Mouse (Mus musculus): ENCODE results near the gene Gng7. TPM values are rescaled to one million over a fixed set of nuclear protein-coding genes. Genes with fewer than 3 reads are reported as not detected.
A peak's percentile ranks its signal among the peaks of the same experiment; 100 is the strongest.

Gng7 gene
- polyA plus RNA-seq, 1 experiment from 2014 or later = 6.3 TPM

GRCm38 (mm10) chr10:81041458-81042175 lies 26.9 kb upstream of the Gng7 start:
- Histone ChIP-seq H3K27me3 (ENCODE audit: poor library complexity, severe bottlenecking) (no peaks in the 10 kb centered on the region), H3K4me3 (no peak overlapping the region), H3K9me3 (no peaks in the 10 kb centered on the region), H3K27ac (no peak overlapping the region), H3K4me1 (peaks cover 16% of the 10 kb centered on the region), H3K36me3 (replicated peaks) (peaks cover 43% of the 10 kb centered on the region)
- 36% methylated on average over 13 of the region's 13 CpGs for WGBS
- peak; percentile 75 for DNase-seq (ENCODE audit: extremely low spot score, low spot score)

GRCm38 (mm10) chr10:81036988-81037580 lies 22.3 kb upstream of the Gng7 start, which contains the start of gene Slc39a3:
Gene Slc39a3, minus strand, starts transcription at chr10:81037426.
- DNase-seq (ENCODE audit: extremely low spot score, low spot score) = peak; percentile 97
- H3K4me1 ChIP-seq = peaks cover 20% of the 10 kb centered on the region
- under 1% methylated on average over 35 of the region's 35 CpGs for WGBS
- peak within 1 kb of the TSS; percentile 76 for H3K4me3 ChIP-seq
- no peaks in the 10 kb centered on the region for H3K27me3 ChIP-seq (ENCODE audit: poor library complexity, severe bottlenecking)
- H3K27ac ChIP-seq = peak within 1 kb of the TSS; percentile 86
- peaks cover 16% of the 10 kb centered on the region; the same call in 1 of the 2 replicates for H3K36me3 ChIP-seq (replicated peaks)
- H3K9me3 ChIP-seq = no peaks in the 10 kb centered on the region

- no peak for DNase-seq (ENCODE audit: extremely low spot score, low spot score)
Observed at GRCm38 (mm10) chr10:81036251-81036650, 21.5 kb upstream of the Gng7 start.

GRCm38 (mm10) chr10:81033586-81033985 lies 18.8 kb upstream of the Gng7 start:
- no peak overlapping the region for H3K4me3 ChIP-seq
- WGBS = 85% methylated on average over 10 of the region's 10 CpGs
- H3K4me1 ChIP-seq = peaks cover 16% of the 10 kb centered on the region
- H3K9me3 ChIP-seq = no peaks in the 10 kb centered on the region
- DNase-seq (ENCODE audit: extremely low spot score, low spot score) = no peak
- no peak overlapping the region for H3K27ac ChIP-seq
- H3K27me3 ChIP-seq (ENCODE audit: poor library complexity, severe bottlenecking) = no peaks in the 10 kb centered on the region
- peaks cover 31% of the 10 kb centered on the region for H3K36me3 ChIP-seq (replicated peaks)

More at GRCm38 (mm10) chr10:81036251-81036650, 21.5 kb upstream of the Gng7 start:
- no peaks in the 10 kb centered on the region for H3K27me3 ChIP-seq (ENCODE audit: poor library complexity, severe bottlenecking)
- WGBS = 71% methylated on average over 7 of the region's 7 CpGs
- H3K4me1 ChIP-seq = peaks cover 17% of the 10 kb centered on the region
- no peak overlapping the region for H3K27ac ChIP-seq
- H3K4me3 ChIP-seq = no peak overlapping the region
- H3K9me3 ChIP-seq = no peaks in the 10 kb centered on the region
- peaks cover 20% of the 10 kb centered on the region for H3K36me3 ChIP-seq (replicated peaks)

- Histone ChIP-seq H3K27ac (no peak overlapping the region), H3K4me3 (no peak overlapping the region), H3K4me1 (peaks cover 12% of the 10 kb centered on the region), H3K27me3 (ENCODE audit: poor library complexity, severe bottlenecking) (peaks cover 22% of the 10 kb centered on the region), H3K36me3 (replicated peaks) (peaks cover 31% of the 10 kb centered on the region), H3K9me3 (no peaks in the 10 kb centered on the region)
- no peak for DNase-seq (ENCODE audit: extremely low spot score, low spot score)
- WGBS = 78% methylated on average over 10 of the region's 10 CpGs
Observed at GRCm38 (mm10) chr10:81029031-81029430, 14.3 kb upstream of the Gng7 start.

- Histone ChIP-seq H3K4me1 (peaks cover 12% of the 10 kb centered on the region), H3K9me3 (no peaks in the 10 kb centered on the region), H3K4me3 (no peak overlapping the region), H3K27ac (no peak overlapping the region), H3K27me3 (ENCODE audit: poor library complexity, severe bottlenecking) (peaks cover 28% of the 10 kb centered on the region), H3K36me3 (replicated peaks) (peaks cover 26% of the 10 kb centered on the region)
- no peak for DNase-seq (ENCODE audit: extremely low spot score, low spot score)
Observed at GRCm38 (mm10) chr10:81028219-81028618, 13.5 kb upstream of the Gng7 start.

GRCm38 (mm10) chr10:81027331-81027730 lies 12.6 kb upstream of the Gng7 start:
- DNase-seq (ENCODE audit: extremely low spot score, low spot score) = no peak
- Histone ChIP-seq H3K4me3 (no peak overlapping the region), H3K27ac (no peak overlapping the region), H3K9me3 (no peaks in the 10 kb centered on the region), H3K36me3 (replicated peaks) (peaks cover 17% of the 10 kb centered on the region), H3K4me1 (peaks cover 12% of the 10 kb centered on the region), H3K27me3 (ENCODE audit: poor library complexity, severe bottlenecking) (peaks cover 35% of the 10 kb centered on the region)
- 73% methylated on average over 4 of the region's 4 CpGs for WGBS

GRCm38 (mm10) chr10:81026857-81027256 lies 12.1 kb upstream of the Gng7 start:
- peaks cover 40% of the 10 kb centered on the region for H3K27me3 ChIP-seq (ENCODE audit: poor library complexity, severe bottlenecking)

GRCm38 (mm10) chr10:81025639-81026275 lies 11.0 kb upstream of the Gng7 start, which contains the start of gene Diras1:
Gene Diras1, minus strand, starts transcription at chr10:81025662.
- DNase-seq (ENCODE audit: extremely low spot score, low spot score) = no peak
- Histone ChIP-seq H3K4me3 (peak within 1 kb of the TSS; percentile 58), H3K4me1 (peaks cover 12% of the 10 kb centered on the region), H3K9me3 (no peaks in the 10 kb centered on the region), H3K36me3 (replicated peaks) (peaks cover 7% of the 10 kb centered on the region; the same call in 1 of the 2 replicates), H3K27me3 (ENCODE audit: poor library complexity, severe bottlenecking) (peaks cover 51% of the 10 kb centered on the region), H3K27ac (peak within 1 kb of the TSS; percentile 75)
- 51% methylated on average over 12 of the region's 12 CpGs for WGBS

More at GRCm38 (mm10) chr10:81026857-81027256, 12.1 kb upstream of the Gng7 start:
- peaks cover 12% of the 10 kb centered on the region for H3K4me1 ChIP-seq
- 90% methylated on average over 5 of the region's 5 CpGs for WGBS
- H3K27ac ChIP-seq = no peak overlapping the region
- no peak overlapping the region for H3K4me3 ChIP-seq
- no peak for DNase-seq (ENCODE audit: extremely low spot score, low spot score)
- H3K9me3 ChIP-seq = no peaks in the 10 kb centered on the region
- peaks cover 15% of the 10 kb centered on the region for H3K36me3 ChIP-seq (replicated peaks)

- Histone ChIP-seq H3K36me3 (replicated peaks) (peaks cover under 1% of the 10 kb centered on the region; the same call in 1 of the 2 replicates), H3K27me3 (ENCODE audit: poor library complexity, severe bottlenecking) (peaks cover 57% of the 10 kb centered on the region), H3K4me1 (peaks cover 12% of the 10 kb centered on the region), H3K9me3 (no peaks in the 10 kb centered on the region), H3K4me3 (peak overlapping the region; percentile 58), H3K27ac (peak overlapping the region; percentile 75)
- WGBS = 2% methylated on average over 43 of the region's 43 CpGs
- no peak for DNase-seq (ENCODE audit: extremely low spot score, low spot score)
Observed at GRCm38 (mm10) chr10:81025047-81025621, 10.4 kb upstream of the Gng7 start.

GRCm38 (mm10) chr10:81024346-81024937 lies 9.7 kb upstream of the Gng7 start:
- H3K27ac ChIP-seq = peak overlapping the region; percentile 75; the same call in 1 of the 2 replicates
- H3K4me1 ChIP-seq = peaks cover 12% of the 10 kb centered on the region
- no peak for DNase-seq (ENCODE audit: extremely low spot score, low spot score)
- WGBS = 71% methylated on average over 5 of the region's 5 CpGs
- peaks cover 63% of the 10 kb centered on the region for H3K27me3 ChIP-seq (ENCODE audit: poor library complexity, severe bottlenecking)
- no peaks in the 10 kb centered on the region for H3K9me3 ChIP-seq
- peak overlapping the region; percentile 58 for H3K4me3 ChIP-seq
- H3K36me3 ChIP-seq (replicated peaks) = no peaks in the 10 kb centered on the region

- Histone ChIP-seq H3K27ac (no peak overlapping the region), H3K36me3 (replicated peaks) (no peaks in the 10 kb centered on the region), H3K27me3 (ENCODE audit: poor library complexity, severe bottlenecking) (peaks cover 64% of the 10 kb centered on the region), H3K9me3 (no peaks in the 10 kb centered on the region), H3K4me1 (peaks cover 12% of the 10 kb centered on the region), H3K4me3 (no peak overlapping the region)
- WGBS = 66% methylated on average over 8 of the region's 8 CpGs
- DNase-seq (ENCODE audit: extremely low spot score, low spot score) = no peak
Observed at GRCm38 (mm10) chr10:81022744-81023143, 8.0 kb upstream of the Gng7 start.

Data from forebrain, embryonic 10.5 days (tissue).